Mouse (Mus musculus): ENCODE measurements around the gene Acrbp.

GRCm38 (mm10) chr6:125090341-125091085 is 41.0 kb downstream of the Acrbp start:
- TF ChIP-seq POLR2A (IDR thresholded peaks at IDR 0.05; ENCODE audit: low read depth, low read length) (no peak), CTCF (IDR thresholded peaks at IDR 0.05; ENCODE audit: extremely low read depth, insufficient read length, insufficient replicate concordance, low read depth, low read length) (no peak)
